Mouse (Mus musculus) liver, adult 2 months (tissue): ENCODE data around the gene Nsd2.

ENCODE experiments used
- CTCF ChIP-seq: fragments of 200-500 bp; IDR thresholded peaks from 2 replicates; pipeline ENCODE4 v1.5.1; 2011; ENCODE audit warnings: low read depth, low read length, control low read depth
- POLR2A ChIP-seq: fragments of 200-500 bp; IDR thresholded peaks from 2 replicates; pipeline ENCODE4 v1.6.1; 2011; ENCODE audit warnings: low read length, control low read depth; ENCODE audit not compliant: insufficient read depth; ENCODE audit errors: extremely low read depth

DNA sequence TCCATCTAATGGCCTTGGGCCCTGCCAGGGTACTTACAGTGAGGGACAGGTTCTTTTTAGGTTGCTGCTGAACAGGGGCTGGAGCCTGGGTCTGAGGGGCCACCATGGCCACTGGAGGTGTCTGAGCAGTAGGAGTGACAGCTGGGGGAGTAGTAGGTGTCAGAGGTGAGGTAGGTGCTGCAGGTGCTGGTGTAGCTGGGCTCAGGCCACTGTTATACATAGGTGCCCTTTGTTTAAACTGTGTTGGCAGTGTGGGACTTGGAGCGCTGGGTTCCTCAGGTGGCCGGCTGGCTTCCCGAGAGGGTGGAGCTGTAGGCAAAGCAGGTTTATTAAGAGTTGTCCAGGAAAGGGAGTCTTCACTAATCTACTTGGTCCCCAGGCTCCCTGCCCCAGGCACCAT lies 78.7 kb downstream of the Nsd2 start:
- no peak for TF ChIP-seq CTCF
- no peak for TF ChIP-seq POLR2A
